Mouse (Mus musculus): ENCODE data around the gene Lrpap1.

DNA sequence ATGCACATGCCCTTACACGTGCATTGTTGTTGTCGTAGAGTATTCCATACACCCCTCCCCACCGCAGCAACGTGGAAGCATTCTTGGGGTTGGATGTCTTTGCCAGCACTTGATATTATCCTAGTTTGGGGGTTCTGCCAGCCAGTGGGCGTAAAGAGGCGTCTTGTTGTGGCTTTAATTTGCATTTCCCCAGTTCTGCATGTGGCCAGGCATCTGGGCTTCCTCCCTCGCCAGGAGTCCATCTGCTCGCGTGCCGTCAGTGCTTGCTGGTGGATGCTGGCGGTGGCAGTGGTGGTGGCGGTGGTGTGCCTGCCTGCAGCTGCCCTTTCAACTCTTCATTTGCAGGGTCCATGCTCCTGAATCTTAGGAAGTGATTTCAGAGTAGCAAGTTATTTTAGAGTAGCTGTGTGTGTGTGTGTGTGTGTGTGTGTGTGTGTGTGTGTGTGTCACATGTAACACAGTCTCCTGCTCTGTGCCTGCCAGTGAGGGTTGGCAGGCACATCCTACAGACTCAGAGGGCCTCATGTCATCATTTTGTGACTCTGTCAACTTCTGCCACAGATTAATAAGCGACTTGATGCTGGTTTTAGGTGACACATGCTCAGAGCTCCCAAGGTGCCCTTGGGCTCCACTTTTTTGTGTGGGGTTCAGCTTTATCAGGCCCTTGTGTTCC lies 32.1 kb upstream of the Lrpap1 start:
- no peak for TF ChIP-seq CTCF (IDR thresholded peaks at IDR 0.05; ENCODE audit: low read depth)
- no peak for TF ChIP-seq EP300 (IDR thresholded peaks at IDR 0.05; ENCODE audit: low read depth)

Data from liver, embryonic 14.5 days (tissue).